Mouse (Mus musculus): ENCODE data around the gene Nags. TPM values are rescaled to one million over a fixed set of nuclear protein-coding genes. Genes with fewer than 3 reads are reported as not detected.

The Nags gene
- polyA plus RNA-seq, 1 experiment, result not detected

DNA sequence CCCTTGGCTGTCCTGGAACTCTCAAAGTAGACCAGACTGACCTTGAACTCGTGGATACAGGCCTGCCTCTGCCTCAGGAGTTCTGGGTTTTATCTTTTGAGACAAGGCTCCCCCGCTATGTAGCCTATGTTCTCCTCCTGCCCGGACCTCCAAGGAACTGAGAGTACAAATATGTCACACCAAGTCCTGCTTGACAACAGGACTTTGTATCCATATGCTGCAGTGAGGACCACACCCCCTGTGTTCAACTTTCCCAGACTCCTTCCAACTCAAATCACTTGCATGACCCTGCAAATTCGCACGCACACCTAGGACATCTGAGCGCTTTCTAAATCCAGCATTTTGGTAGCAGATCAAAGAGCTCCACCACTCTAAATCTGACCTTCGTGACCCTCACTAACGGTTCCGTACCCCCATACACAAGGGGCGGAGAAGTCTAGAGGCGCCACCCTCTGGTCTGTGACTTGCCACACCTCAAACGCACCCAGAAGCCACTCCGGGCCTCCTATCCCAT is 299 bp upstream of the Nags start:
- no peak for TF ChIP-seq GATA1 (IDR thresholded peaks at IDR 0.05; ENCODE audit: low read length)

DNA sequence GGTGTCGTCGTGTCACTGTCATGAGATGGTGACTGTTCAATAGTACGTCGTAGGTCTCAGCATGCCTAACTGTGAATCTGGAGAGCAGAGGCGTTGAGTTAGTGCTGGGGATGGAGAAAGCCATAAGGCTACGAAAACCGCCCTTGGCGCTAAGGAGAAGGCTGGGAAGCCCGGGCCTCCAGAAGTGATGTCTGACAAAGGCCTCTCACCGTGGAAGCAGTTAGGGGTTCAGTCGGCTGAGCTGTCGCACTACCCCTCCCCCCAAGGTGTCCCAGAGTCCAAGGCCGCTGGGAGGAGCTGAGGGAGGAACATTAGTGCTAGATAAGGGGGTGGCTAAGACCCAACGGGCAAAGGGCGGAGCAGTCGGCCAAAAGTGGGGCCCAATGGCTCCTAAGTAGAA is 692 bp downstream of the Nags start:
- no peak for TF ChIP-seq GATA1 (IDR thresholded peaks at IDR 0.05; ENCODE audit: low read length)

GRCm38 (mm10) chr11:102146531-102146930 is 1.2 kb downstream of the Nags start:
- no peak for TF ChIP-seq GATA1 (IDR thresholded peaks at IDR 0.05; ENCODE audit: low read length)

- TF ChIP-seq GATA1 (IDR thresholded peaks at IDR 0.05; ENCODE audit: low read length), result no peak
Measured at GRCm38 (mm10) chr11:102147213-102147989, 2.1 kb downstream of the Nags start.

DNA sequence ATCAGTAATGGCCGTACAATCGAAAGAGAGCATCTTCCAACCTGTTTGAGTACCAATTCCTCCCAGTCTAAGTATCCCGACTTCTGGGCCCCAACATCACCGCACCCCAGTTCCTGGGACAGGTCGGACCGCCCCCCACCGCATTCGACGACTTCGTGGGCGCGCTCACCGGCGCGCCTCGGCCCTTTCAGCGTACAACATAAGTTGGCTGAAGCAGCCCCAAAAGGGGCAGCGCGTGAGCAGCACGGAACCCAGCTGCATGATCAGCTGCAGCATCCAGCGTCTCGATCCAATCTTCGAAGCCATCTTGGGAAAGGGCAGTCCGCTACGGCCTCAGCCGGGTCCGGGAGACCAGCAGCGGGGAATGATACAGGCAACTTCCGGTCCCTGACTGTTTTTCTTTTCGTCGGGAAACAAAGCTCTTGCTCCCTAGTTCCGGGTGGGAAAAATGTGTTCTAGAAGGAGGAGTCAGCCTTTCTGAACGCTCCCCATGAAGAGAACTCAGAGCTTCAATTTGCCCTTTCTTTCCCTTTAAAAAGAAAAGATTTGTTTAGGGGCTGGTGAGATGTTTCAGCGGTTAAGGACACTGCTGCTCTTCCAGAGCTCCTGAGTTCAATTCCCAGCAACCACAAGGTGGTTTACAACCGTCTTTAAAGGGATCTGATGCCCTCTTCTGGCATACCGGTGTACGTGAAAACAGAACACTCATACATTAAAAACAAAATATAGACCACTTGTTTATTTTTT is 10.9 kb downstream of the Nags start, which contains the start of gene Tmem101:
Gene Tmem101, minus strand, starts transcription at position 366 of the 747 bp plus-strand sequence.
- TF ChIP-seq GATA1 (IDR thresholded peaks at IDR 0.05; ENCODE audit: low read length), result no peak

DNA sequence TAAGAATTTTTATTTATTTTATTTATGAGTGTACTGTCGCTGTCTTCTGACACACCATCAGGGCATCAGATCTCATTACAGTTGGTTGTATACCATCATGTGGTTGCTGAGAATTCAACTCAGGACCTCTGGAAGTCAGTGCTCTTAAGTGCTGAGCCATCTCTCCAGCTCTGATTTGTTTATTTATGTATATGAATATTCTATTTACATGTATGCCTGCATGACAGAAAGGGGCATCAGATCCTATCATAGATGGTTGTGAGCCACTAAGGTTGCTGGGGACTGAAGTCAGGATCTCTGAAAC is 11.4 kb downstream of the Nags start:
- no peak for TF ChIP-seq GATA1 (IDR thresholded peaks at IDR 0.05; ENCODE audit: low read length)

DNA sequence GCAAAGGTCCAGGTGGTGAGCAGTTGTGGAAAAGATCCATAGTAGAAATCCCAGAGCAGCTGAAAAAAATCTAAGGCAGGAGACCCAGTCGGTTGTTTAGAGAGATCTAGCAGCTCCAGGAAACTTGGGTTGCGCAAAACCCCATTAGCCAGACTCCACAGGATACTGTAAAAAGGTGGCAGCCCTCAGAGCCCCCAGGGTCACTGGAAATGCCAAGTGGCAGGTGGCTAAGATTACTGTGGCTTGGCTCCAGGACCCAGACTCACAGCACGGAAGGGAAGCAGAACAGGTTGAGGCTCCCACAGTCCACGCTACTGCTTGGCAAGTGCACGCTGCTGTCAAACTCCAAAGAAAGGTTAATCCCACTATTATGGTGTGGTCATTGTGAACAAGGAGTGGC is 14.5 kb downstream of the Nags start:
- TF ChIP-seq GATA1 (IDR thresholded peaks at IDR 0.05; ENCODE audit: low read length), result no peak

DNA sequence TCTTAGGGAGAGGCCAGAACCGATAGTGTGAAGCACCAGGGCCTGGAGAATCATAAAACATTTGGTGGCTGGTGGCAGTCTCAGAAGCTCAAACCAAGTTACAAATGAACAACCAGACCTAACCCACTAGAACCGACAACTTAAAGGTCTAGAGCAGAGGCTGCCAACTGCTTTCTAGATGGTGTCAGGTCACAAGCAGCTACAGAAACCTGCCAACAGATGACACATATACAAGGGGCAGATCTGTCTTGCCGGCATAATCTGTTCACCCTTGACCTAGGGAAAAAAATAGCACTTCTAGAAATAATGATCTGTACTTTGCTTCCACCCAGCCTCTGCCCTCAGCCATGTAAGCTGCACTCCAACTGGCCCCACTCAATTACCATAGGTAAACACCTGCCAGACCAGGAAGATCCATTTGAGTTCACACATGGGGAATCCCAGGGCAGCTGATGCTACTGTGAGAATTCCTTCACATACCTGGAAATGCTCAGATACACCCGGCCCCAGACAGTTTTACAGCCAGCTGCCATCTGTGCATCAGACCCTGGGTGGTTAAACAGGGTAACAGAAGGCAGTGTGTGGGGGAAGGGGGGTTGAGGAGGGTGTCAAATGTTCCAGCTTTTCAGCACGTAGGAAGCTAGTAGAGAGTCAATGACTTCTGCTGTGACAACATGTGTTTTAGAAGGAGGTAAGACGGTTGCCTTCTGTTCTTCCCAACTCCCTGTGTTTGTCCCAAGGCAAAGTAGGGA is 20.8 kb downstream of the Nags start:
- no peak for TF ChIP-seq GATA1 (IDR thresholded peaks at IDR 0.05; ENCODE audit: low read length)

- no peak for TF ChIP-seq GATA1 (IDR thresholded peaks at IDR 0.05; ENCODE audit: low read length)
Measured at GRCm38 (mm10) chr11:102167539-102167938, 22.2 kb downstream of the Nags start.

GRCm38 (mm10) chr11:102168689-102169088 is 23.4 kb downstream of the Nags start:
- no peak for TF ChIP-seq GATA1 (IDR thresholded peaks at IDR 0.05; ENCODE audit: low read length)

DNA sequence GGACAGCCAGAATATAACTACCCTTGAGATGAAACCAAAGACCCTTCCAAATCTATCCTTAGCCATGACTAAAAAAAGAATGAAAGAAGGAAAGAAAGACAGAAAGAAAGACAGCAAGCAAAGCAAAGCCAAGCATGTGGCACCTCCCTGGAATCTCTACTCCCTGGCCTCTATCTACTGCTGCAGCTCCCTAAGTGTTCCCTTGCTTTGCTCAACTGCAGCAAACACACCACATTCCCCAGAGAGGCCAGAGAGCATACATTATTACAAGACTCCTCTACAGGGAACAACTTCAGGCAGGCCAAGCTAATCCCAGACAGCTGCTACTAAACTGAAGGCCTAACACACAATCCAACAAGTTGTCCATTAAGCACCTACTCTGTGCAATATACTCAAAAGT is 34.5 kb downstream of the Nags start:
- no peak for TF ChIP-seq GATA1 (IDR thresholded peaks at IDR 0.05; ENCODE audit: low read length)

DNA sequence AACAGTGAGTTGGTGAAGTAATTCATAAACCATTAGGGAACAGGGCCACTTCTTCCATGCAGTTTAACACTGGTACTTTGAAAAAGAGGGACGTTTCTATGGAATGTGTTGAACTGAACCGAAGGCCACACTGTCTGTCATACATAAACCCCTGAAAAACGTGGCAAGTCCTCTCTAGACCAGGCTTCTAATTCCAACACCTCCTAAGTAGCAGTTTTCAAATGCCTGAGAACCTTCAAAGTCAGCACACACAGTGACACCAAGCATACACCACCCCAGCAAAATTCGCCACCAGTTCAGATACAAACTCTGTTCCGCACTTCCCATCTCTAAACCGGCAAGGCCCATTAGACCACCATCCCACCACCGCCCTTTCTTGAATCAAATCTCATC is 38.9 kb downstream of the Nags start:
- no peak for TF ChIP-seq GATA1 (IDR thresholded peaks at IDR 0.05; ENCODE audit: low read length)

DNA sequence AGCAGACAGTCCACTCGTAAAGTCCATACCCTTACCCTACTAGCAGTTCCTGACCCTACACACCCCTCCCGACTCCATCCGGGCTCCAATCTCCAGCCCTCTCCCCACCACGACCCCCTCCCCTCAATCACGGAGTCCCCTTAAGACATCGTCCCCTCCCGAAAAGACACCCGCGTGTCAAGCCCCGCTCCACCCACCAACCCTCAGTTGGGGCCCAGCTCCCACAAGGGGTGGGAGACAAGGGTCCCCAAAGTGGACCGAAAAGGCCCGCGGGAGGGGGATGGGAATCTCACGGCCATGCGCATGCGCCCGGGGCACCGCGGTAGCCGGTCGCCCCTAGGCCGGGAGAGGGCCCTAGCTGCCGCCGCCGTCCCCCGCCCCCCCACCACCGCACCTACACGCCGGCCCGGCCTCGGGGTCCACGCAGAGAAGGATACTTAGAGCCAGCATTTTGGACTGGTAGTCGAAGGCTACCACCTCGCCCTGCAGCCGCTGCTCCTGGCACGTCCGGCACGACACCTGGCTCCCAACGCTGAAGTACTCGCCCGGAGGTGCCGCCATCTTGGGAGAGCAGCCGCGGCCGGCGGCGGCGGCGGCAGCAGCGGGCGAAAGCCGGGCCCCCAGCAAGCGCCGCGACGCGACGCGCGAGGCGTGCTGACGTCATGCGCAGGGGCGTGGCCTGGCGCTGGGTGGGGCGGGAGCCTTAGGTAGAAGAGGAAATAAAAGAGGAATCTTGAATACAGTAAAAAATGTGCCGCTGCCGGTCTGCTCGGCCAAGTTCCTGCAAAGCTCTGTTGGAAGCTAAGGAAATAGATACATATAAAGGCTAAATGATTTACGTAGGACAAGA is 39.6 kb downstream of the Nags start, which contains the start of gene Lsm12:
Gene Lsm12, minus strand, starts transcription at position 651 of the 850 bp plus-strand sequence.
- no peak for TF ChIP-seq GATA1 (IDR thresholded peaks at IDR 0.05; ENCODE audit: low read length)

- no peak for TF ChIP-seq GATA1 (IDR thresholded peaks at IDR 0.05; ENCODE audit: low read length)
Measured at GRCm38 (mm10) chr11:102185677-102186076, 40.4 kb downstream of the Nags start.

DNA sequence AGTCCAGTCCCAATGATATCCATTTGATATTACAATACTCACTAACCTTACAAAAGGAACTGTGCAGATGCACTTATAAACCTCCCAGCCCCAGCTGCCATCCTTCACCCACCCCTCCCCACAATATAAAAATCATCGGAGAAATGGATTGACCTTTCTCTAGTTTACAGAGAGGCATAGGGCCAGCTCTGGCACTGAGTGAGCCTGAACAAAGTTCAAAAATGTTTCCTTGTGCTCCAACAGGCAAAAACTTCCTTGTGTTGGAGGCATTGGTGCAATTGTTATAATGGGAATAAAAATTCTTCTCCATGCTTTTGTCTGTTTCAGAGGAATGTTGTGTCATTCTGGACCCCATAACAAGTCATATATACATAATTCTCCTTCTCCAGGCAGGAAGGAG is 40.9 kb downstream of the Nags start:
- no peak for TF ChIP-seq GATA1 (IDR thresholded peaks at IDR 0.05; ENCODE audit: low read length)

All from G1E-ER4 (cell line).